Mouse (Mus musculus): ENCODE measurements around the gene Dus1l. TPM values are rescaled to one million over a fixed set of nuclear protein-coding genes. Genes with fewer than 3 reads are reported as not detected.
"Not testable (repeated sequence)": the region's sequence is repeated elsewhere in the genome, so short reads cannot be mapped to it uniquely, and the experiment has no call there.

The Dus1l gene
- polyA plus RNA-seq, 1 experiment from 2014 or later: 63.5 TPM

DNA sequence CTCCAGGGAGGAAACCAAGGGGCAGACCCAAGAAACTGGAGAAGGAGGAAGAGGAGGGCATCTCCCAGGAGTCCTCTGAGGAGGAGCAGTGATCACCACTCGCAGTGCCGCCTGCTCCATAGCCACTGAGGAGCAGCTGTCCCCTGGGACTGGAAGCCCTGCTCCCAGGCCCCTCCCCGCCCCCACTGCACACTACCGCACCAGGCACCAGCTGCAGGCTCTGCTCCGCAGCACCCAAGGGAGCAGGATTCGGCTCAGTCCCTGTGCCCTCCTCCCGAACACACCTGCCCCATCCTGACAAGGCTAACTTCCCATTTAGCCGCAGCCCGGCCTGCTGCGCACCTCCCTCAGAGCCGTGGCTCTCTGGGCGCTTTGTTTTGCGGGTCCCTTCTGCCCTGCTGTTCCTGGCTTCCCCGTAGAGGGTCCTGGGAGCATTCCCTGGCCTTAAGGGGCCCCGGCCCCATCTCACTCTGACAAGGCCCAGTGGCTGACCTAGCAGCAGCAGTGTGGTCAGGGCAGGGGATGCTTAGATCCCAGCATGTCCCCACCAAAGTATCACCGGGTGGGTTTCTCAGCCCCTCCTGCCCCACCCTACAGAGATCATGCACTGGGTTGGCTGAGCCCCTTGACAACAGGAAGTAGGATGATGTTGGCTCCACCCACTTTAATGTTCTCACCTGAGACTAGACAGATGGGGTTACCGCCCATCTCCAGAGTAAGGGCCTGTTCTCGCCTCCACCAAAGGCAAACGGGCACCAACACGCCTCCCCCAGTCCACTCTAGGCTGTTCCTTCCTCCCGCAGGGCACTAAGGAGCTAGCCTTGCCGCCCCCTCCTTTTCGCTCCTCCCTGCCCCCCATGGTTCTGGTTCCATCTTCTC lies 32.8 kb downstream of the Dus1l start:
- ATAC-seq (ENCODE audit: low FRiP score, low read depth): peak; percentile 63; the same call in 1 of the 2 replicates
- not testable (repeated sequence) for H3K4me1 ChIP-seq; H3K9me3 ChIP-seq; H3K9ac ChIP-seq; H3K36me3 ChIP-seq; H3K27ac ChIP-seq; H3K27me3 ChIP-seq (replicated peaks); H3K4me3 ChIP-seq
- 17% methylated on average over 11 of the region's 23 CpGs for WGBS
- H3K4me2 ChIP-seq (replicated peaks): peak overlapping the region; percentile 31

DNA sequence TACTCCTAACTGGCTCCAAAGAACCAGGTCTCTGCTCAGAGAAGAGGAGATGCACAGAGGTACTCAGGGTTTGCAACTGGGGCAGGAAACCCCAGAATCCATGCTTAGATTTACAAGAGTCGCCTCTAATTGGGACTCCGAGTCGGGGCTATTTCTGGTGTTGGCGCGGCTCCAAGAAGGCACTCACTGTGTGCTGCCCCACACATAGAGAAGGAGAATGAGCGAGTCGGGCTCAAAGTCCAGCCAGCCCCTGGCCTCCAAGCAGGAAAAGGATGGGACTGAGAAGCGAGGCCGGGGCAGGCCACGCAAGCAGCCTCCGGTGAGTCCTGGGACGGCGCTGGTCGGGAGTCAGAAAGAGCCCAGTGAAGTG lies 33.5 kb downstream of the Dus1l start, which contains the start of gene Hmga1b:
TSS of gene Hmga1b (plus strand) at position 123 of the 370 bp plus-strand sequence.
- not testable (repeated sequence) for H3K27me3 ChIP-seq (replicated peaks); H3K4me1 ChIP-seq; ATAC-seq (ENCODE audit: low FRiP score, low read depth); H3K27ac ChIP-seq; H3K4me3 ChIP-seq; H3K9ac ChIP-seq; H3K36me3 ChIP-seq
- H3K4me2 ChIP-seq (replicated peaks): peak within 1 kb of the TSS; percentile 31
- WGBS: 27% methylated on average over 14 of the region's 14 CpGs
- peaks cover 13% of the 10 kb centered on the region for H3K9me3 ChIP-seq

DNA sequence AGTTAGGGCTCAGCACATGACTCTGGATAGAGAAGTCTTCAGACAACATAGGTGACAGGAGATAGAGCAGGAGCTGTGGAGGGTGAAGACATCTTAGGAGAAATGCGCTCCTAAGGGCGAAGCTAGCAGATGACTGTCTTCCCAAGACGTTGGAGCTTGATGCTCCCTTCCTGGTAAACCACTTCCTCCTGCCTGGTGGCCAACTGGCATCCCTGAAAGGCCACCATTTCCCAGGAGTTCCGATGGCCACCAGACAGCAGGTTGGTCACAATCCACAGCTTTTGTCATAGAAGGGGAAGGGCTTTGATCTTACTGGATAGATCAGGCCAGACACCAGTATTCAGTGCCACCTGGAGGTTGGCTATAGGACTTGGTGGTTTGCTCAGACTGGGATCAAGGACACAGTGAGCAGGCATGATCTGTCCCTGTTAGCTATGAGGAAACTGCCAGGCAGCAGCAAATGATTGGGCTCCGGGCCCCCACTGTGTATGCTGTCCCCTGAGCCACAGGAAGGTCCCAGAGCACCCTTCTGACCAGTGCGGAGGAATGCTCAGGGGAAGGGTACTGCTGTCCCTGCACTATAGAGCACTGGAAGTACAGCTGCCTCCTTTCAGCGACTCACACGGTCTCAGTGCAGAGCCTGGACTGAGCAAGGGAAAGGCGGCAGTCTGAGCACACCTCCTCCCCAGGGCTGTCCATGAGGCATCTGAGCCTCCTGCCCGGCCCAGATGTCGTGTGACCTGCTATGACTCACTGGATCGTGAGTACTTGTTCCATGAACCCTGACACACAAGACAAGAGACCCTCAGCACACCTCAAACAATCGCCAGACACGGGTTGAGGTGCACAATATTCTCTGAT lies 34.2 kb downstream of the Dus1l start:
- Histone ChIP-seq H3K4me2 (replicated peaks) (peak overlapping the region; percentile 31; the same call in 1 of the 2 replicates), H3K9me3 (peaks cover 15% of the 10 kb centered on the region), H3K27ac (no peak overlapping the region), H3K9ac (no peak overlapping the region), H3K4me3 (no peak overlapping the region), H3K36me3 (no peaks in the 10 kb centered on the region), H3K27me3 (replicated peaks) (peaks cover 9% of the 10 kb centered on the region; the same call in 1 of the 2 replicates), H3K4me1 (no peaks in the 10 kb centered on the region)
- 73% methylated on average over 14 of the region's 14 CpGs for WGBS
- ATAC-seq (ENCODE audit: low FRiP score, low read depth): no peak

DNA sequence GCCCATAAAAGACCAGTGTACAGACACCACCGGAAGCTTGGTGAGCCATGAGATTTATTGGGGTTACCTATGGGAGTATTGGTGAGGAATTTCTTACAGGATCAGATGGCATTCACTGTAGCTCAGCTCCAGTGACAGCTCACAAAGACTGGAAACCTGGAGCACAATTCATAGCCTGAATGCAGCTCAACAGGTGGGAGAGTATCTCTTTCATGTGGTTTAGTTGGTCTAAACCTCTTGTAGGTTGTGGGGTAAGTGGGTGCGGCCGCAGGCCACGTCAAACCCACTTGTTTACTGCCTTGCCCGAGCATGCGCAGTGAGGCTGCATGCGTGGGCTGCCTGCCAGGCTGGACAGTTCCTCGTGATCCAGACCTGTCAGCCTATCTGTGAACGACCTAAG lies 36.0 kb downstream of the Dus1l start:
- Histone ChIP-seq H3K9me3 (peaks cover 15% of the 10 kb centered on the region), H3K9ac (no peak overlapping the region), H3K27ac (no peak overlapping the region), H3K36me3 (no peaks in the 10 kb centered on the region), H3K4me1 (no peaks in the 10 kb centered on the region), H3K4me3 (no peak overlapping the region), H3K4me2 (replicated peaks) (no peak overlapping the region), H3K27me3 (replicated peaks) (peaks cover 9% of the 10 kb centered on the region; the same call in 1 of the 2 replicates)
- 92% methylated on average over 9 of the region's 9 CpGs for WGBS
- ATAC-seq (ENCODE audit: low FRiP score, low read depth): no peak

DNA sequence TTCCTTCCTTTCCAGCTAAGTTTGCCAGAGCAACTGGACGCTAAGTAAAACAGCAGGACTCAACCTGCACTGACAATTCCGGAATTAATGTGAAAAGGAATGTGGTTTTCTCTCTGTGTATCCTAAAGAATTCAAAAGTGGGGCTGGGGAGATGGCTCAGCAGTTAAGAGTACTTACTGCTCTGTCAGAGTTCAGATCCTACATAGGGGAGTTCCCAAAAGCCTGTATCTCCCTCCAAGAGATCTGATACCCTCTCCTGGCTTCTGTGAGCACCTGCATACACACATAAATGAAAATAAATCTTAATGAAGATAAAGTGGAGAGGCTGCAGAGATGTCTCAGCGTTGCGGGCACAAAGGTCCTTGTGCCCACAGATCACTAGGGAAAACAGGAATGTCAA lies 44.6 kb downstream of the Dus1l start:
- H3K9ac ChIP-seq: no peak overlapping the region
- no peaks in the 10 kb centered on the region for H3K9me3 ChIP-seq
- no peaks in the 10 kb centered on the region for H3K36me3 ChIP-seq
- no peak overlapping the region for H3K4me2 ChIP-seq (replicated peaks)
- no peak overlapping the region for H3K27ac ChIP-seq
- 76% methylated on average over 4 of the region's 4 CpGs for WGBS
- H3K4me1 ChIP-seq: no peaks in the 10 kb centered on the region
- no peak for ATAC-seq (ENCODE audit: low FRiP score, low read depth)
- H3K4me3 ChIP-seq: no peak overlapping the region
- no peaks in the 10 kb centered on the region for H3K27me3 ChIP-seq (replicated peaks)

DNA sequence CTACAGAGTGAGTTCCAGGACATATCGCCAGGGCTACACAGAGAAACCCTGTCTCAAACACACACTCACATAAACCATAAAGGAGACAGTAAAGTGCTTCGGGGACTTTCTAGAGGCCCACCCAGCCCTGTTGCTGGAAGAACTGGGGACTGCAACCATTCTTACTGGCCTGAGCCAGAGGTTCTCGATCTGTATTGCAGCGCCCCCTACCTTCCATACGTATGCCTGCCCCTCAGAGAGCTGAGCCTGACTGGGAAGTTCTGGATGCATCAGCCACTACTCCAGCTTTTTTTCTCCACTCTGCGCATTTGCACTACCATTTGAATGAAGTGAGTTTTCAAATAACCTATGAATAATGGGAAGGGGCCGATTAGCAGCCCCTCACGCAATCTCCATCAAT lies 46.8 kb downstream of the Dus1l start:
- Histone ChIP-seq H3K27ac (no peak overlapping the region), H3K9ac (no peak overlapping the region), H3K9me3 (no peaks in the 10 kb centered on the region), H3K4me1 (no peaks in the 10 kb centered on the region), H3K4me2 (replicated peaks) (no peak overlapping the region), H3K36me3 (no peaks in the 10 kb centered on the region), H3K4me3 (no peak overlapping the region), H3K27me3 (replicated peaks) (no peaks in the 10 kb centered on the region)
- whole genome bisulfite sequencing: 64% methylated on average over 8 of the region's 8 CpGs
- ATAC-seq (ENCODE audit: low FRiP score, low read depth): no peak

DNA sequence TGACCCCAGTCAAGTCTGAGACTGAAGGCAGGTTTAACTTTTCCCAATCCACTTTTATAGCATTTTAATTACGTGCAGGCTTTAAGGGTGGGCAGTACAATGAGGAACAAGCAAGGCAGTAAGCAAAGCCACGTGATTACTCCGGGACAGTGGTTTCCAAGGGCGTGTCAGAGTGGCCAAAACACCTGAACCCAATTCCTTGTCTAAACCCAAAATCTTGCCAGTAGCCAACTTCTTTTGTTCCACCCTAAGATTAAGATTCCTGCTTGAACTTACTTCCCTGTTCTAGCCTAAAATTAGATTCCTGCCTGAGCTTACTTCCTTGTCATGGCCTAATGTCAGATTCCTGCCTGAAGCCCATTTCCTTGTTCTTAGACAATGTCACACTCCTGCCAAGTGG lies 48.2 kb downstream of the Dus1l start:
- 70% methylated on average over 4 of the region's 4 CpGs for WGBS
- no peak overlapping the region for H3K9ac ChIP-seq

DNA sequence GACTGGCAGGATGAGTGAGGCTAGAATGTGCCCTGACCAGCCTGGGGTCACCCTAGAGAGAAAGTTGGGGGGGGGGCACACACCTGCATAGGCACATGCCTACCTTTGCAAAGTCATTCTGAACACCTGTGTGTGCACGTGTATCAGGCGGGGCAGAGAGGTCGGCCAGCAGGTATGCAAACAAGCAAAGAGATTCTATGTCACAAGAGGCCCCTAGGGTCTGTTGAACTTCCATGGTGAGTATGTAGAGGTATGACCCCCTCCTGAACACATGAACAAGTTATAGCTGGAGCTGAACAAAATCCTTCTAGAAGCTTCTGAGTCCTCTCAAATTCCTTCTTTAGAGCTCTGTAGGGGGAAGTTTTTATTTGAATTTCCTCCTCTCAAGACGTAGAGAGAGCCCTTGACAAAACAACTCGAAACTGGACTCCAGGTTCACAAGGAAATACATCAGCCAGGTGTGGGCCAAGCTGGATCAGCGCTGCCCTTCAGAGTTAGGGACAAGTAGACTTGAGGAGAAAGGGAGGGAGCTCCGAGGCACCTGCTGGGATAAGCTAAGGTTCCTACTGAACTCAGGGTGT lies 52.0 kb downstream of the Dus1l start:
- Histone ChIP-seq H3K4me1 (no peaks in the 10 kb centered on the region), H3K36me3 (no peaks in the 10 kb centered on the region), H3K4me3 (no peak overlapping the region), H3K9me3 (no peaks in the 10 kb centered on the region), H3K4me2 (replicated peaks) (no peak overlapping the region), H3K27me3 (replicated peaks) (no peaks in the 10 kb centered on the region), H3K27ac (no peak overlapping the region), H3K9ac (no peak overlapping the region)
- WGBS: 74% methylated on average over 7 of the region's 7 CpGs
- ATAC-seq (ENCODE audit: low FRiP score, low read depth): no peak

More for the DNA sequence above, 48.2 kb downstream of the Dus1l start:
- Histone ChIP-seq H3K4me2 (replicated peaks) (no peak overlapping the region), H3K36me3 (no peaks in the 10 kb centered on the region), H3K4me3 (no peak overlapping the region), H3K27ac (no peak overlapping the region), H3K4me1 (no peaks in the 10 kb centered on the region), H3K27me3 (replicated peaks) (no peaks in the 10 kb centered on the region), H3K9me3 (no peaks in the 10 kb centered on the region)
- ATAC-seq (ENCODE audit: low FRiP score, low read depth): no peak

DNA sequence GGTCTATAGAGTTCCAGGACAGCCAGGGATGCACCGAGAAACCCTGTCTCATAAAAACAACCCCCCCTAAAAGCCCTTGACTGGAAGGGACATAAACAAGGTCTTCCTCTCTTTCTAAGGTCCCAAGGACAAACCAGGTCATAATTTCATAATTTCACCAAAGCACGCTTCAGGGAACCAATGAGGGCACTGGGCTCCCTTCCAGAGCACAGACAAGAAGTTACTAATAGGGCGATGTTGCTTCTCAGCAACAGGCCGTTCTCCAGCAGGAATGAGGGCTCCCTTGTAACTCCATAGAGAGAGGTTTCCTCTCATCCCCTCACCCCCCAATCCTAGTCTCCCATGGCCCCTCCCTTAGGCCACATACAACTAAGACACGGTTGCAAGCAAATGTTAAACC lies 55.2 kb downstream of the Dus1l start:
- Histone ChIP-seq H3K27ac (no peak overlapping the region), H3K9me3 (no peaks in the 10 kb centered on the region), H3K4me3 (no peak overlapping the region), H3K36me3 (no peaks in the 10 kb centered on the region), H3K4me2 (replicated peaks) (no peak overlapping the region), H3K9ac (no peak overlapping the region), H3K4me1 (no peaks in the 10 kb centered on the region), H3K27me3 (replicated peaks) (no peaks in the 10 kb centered on the region)
- WGBS: 92% methylated on average over 5 of the region's 5 CpGs
- no peak for ATAC-seq (ENCODE audit: low FRiP score, low read depth)

Other genes with a start within 250 kb of the Dus1l start
- gene Mcrip1, start 246.7 kb downstream of the Dus1l start, polyA plus RNA-seq (2016; fragmentation: Nextera tagmentation; extraction: Ambion mirVana): 234 and 239 TPM in 2 replicates
- gene Ppp1r27, start 245.3 kb downstream of the Dus1l start, polyA plus RNA-seq (2016; fragmentation: Nextera tagmentation; extraction: Ambion mirVana): not detected in 2 replicates
- 425 and 451 TPM in 2 replicates for gene P4hb, start 223.2 kb downstream of the Dus1l start, polyA plus RNA-seq (2016; fragmentation: Nextera tagmentation; extraction: Ambion mirVana)
- gene Arhgdia, start 214.8 kb downstream of the Dus1l start, polyA plus RNA-seq (2016; fragmentation: Nextera tagmentation; extraction: Ambion mirVana): 582 and 606 TPM in 2 replicates
- 509 and 592 TPM in 2 replicates for gene Alyref, start 198.0 kb downstream of the Dus1l start, polyA plus RNA-seq (2016; fragmentation: Nextera tagmentation; extraction: Ambion mirVana)
- 162 and 172 TPM in 2 replicates for gene Anapc11, start 198.0 kb downstream of the Dus1l start, polyA plus RNA-seq (2016; fragmentation: Nextera tagmentation; extraction: Ambion mirVana)
- gene Npb, start 187.9 kb downstream of the Dus1l start, polyA plus RNA-seq (2016; fragmentation: Nextera tagmentation; extraction: Ambion mirVana): 0.80 and 0.83 TPM in 2 replicates
- 151 and 155 TPM in 2 replicates for gene Pcyt2, start 178.5 kb downstream of the Dus1l start, polyA plus RNA-seq (2016; fragmentation: Nextera tagmentation; extraction: Ambion mirVana)
- 46.8 and 56.5 TPM in 2 replicates for gene Sirt7, start 171.2 kb downstream of the Dus1l start, polyA plus RNA-seq (2016; fragmentation: Nextera tagmentation; extraction: Ambion mirVana)
- 39.7 and 40.4 TPM in 2 replicates for gene Mafg, start 162.8 kb downstream of the Dus1l start, polyA plus RNA-seq (2016; fragmentation: Nextera tagmentation; extraction: Ambion mirVana)
- 27.2 and 27.8 TPM in 2 replicates for gene Pycr1, start 152.6 kb downstream of the Dus1l start, polyA plus RNA-seq (2016; fragmentation: Nextera tagmentation; extraction: Ambion mirVana)
- 0.81 and 1.1 TPM in 2 replicates for gene Myadml2, start 148.2 kb downstream of the Dus1l start, polyA plus RNA-seq (2016; fragmentation: Nextera tagmentation; extraction: Ambion mirVana)
- gene Notum, start 135.2 kb downstream of the Dus1l start, polyA plus RNA-seq (2016; fragmentation: Nextera tagmentation; extraction: Ambion mirVana): 3.1 and 3.4 TPM in 2 replicates
- gene Aspscr1, start 123.4 kb downstream of the Dus1l start, polyA plus RNA-seq (2016; fragmentation: Nextera tagmentation; extraction: Ambion mirVana): 139 and 155 TPM in 2 replicates
- 108 and 114 TPM in 2 replicates for gene Cenpx, start 82.7 kb downstream of the Dus1l start, polyA plus RNA-seq (2016; fragmentation: Nextera tagmentation; extraction: Ambion mirVana)
- 70.9 and 72.6 TPM in 2 replicates for gene Lrrc45, start 82.5 kb downstream of the Dus1l start, polyA plus RNA-seq (2016; fragmentation: Nextera tagmentation; extraction: Ambion mirVana)
- gene Rac3, start 74.9 kb downstream of the Dus1l start, polyA plus RNA-seq (2016; fragmentation: Nextera tagmentation; extraction: Ambion mirVana): 118 and 119 TPM in 2 replicates
- gene Dcxr, start 69.1 kb downstream of the Dus1l start, polyA plus RNA-seq (2016; fragmentation: Nextera tagmentation; extraction: Ambion mirVana): 12.3 and 16.7 TPM in 2 replicates
- 0.95 and 1.6 TPM in 2 replicates for gene Cbr2, start 64.3 kb downstream of the Dus1l start, polyA plus RNA-seq (2016; fragmentation: Nextera tagmentation; extraction: Ambion mirVana)
- 3.6 TPM in 2 replicates for gene Hmga1b, start 33.6 kb downstream of the Dus1l start, polyA plus RNA-seq (2016; fragmentation: Nextera tagmentation; extraction: Ambion mirVana)
- 77.2 and 81.3 TPM in 2 replicates for gene Rfng, start 12.2 kb downstream of the Dus1l start, polyA plus RNA-seq (2016; fragmentation: Nextera tagmentation; extraction: Ambion mirVana)
- 250 and 258 TPM in 2 replicates for gene Gps1, start 12.1 kb downstream of the Dus1l start, polyA plus RNA-seq (2016; fragmentation: Nextera tagmentation; extraction: Ambion mirVana)
- 87.6 and 102 TPM in 2 replicates for gene Fasn, start 28.1 kb upstream of the Dus1l start, polyA plus RNA-seq (2016; fragmentation: Nextera tagmentation; extraction: Ambion mirVana)
- 4.7 and 5.6 TPM in 2 replicates for gene Ccdc57, start 136.5 kb upstream of the Dus1l start, polyA plus RNA-seq (2016; fragmentation: Nextera tagmentation; extraction: Ambion mirVana)
- gene Slc16a3, start 152.1 kb upstream of the Dus1l start, polyA plus RNA-seq (2016; fragmentation: Nextera tagmentation; extraction: Ambion mirVana): 31.8 and 38.4 TPM in 2 replicates
- 157 TPM in 2 replicates for gene Csnk1d, start 194.9 kb upstream of the Dus1l start, polyA plus RNA-seq (2016; fragmentation: Nextera tagmentation; extraction: Ambion mirVana)
- gene Cd7, start 243.0 kb upstream of the Dus1l start, polyA plus RNA-seq (2016; fragmentation: Nextera tagmentation; extraction: Ambion mirVana): 0.34 and 0.47 TPM in 2 replicates

Measured in neural tube, embryonic 12.5 days (tissue).